Mouse (Mus musculus) olfactory bulb, adult 2 months (tissue): ENCODE results near the gene Prdm11. TPM values are rescaled to one million over a fixed set of nuclear protein-coding genes. Genes with fewer than 3 reads are reported as not detected.

ENCODE experiments used
- H3K27ac ChIP-seq: fragments of 200-500 bp; 2 replicates; pipeline ENCODE4 v1.5.1; 2012; ENCODE audit warnings: low read depth, low read length; ENCODE audit not compliant: insufficient read depth
- H3K4me1 ChIP-seq: fragments of 200-500 bp; 2 replicates; pipeline ENCODE4 v1.6.1; 2012; ENCODE audit warnings: low read length; ENCODE audit not compliant: control insufficient read depth, insufficient read depth
- H3K4me3 ChIP-seq: fragments of 200-500 bp; 2 replicates; pipeline ENCODE4 v1.5.1; 2012; ENCODE audit warnings: mild to moderate bottlenecking, low read depth, low read length, moderate library complexity; ENCODE audit not compliant: insufficient read depth
- CTCF ChIP-seq: fragments of 200-500 bp; IDR thresholded peaks from 2 replicates; pipeline ENCODE4 v1.5.1; 2012; ENCODE audit warnings: low read depth, mild to moderate bottlenecking, low read length, moderate library complexity; ENCODE audit not compliant: insufficient read depth
- POLR2A ChIP-seq: fragments of 200-500 bp; IDR thresholded peaks from 2 replicates; pipeline ENCODE4 v1.6.1; 2012; ENCODE audit warnings: mild to moderate bottlenecking, low read depth, low read length, moderate library complexity; ENCODE audit not compliant: insufficient read depth
- whole genome bisulfite sequencing: fragments of 180-500 bp; shearing (Covaris S2); methylation state at CpG from one replicate; pipeline ENCODE4 v1.1.7; 2018; 5-methylcytosine and 5-hydroxymethylcytosine counted together
- polyA plus RNA-seq: library from polyadenylated mRNA; stranded (reverse); fragments of >200 nt; gene quantifications from 2 replicates; pipeline ENCODE4 v1.2.4, GENCODE M21; 2012; ENCODE audit warnings: low replicate concordance; ENCODE audit not compliant: missing spikeins, insufficient read depth, insufficient read length

The Prdm11 gene
- polyA plus RNA-seq, 1 experiment = not detected

- H3K27ac ChIP-seq = no peak overlapping the region
- H3K4me3 ChIP-seq = no peak overlapping the region
- peaks cover 39% of the 10 kb centered on the region for H3K4me1 ChIP-seq
- TF ChIP-seq CTCF (no peak), POLR2A (no peak)
- WGBS = 72% methylated on average over 5 of the region's 5 CpGs
These were observed 35.1 kb upstream of the Prdm11 start for GRCm38 (mm10) chr2:93080871-93081608.

DNA sequence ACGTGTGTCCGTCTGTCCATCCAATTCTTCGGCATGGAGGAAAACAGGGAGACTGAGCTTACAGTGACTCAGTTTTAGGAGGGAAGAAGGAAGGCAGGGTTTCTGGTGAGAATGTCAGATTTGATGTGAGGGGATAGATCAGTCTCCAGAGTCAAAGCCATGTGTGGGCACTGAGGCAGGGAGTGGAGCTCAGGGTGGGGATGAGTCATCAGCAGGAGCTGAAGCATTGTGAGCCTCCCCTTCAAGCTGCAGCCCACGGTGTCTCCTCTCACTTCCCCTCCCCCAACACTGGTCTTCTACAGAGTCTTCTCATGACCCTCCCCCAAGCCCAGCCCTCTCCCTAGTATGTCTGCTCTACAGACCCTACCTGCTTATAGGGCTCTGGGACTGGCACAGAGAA lies 33.4 kb upstream of the Prdm11 start:
- Histone ChIP-seq H3K4me1 (peaks cover 38% of the 10 kb centered on the region), H3K27ac (no peak overlapping the region), H3K4me3 (no peak overlapping the region)
- WGBS = 65% methylated on average over 4 of the region's 4 CpGs
- TF ChIP-seq POLR2A (no peak), CTCF (no peak)

GRCm38 (mm10) chr2:93076578-93076955 lies 30.6 kb upstream of the Prdm11 start:
- WGBS = 88% methylated on average over 6 of the region's 6 CpGs
- no peak for TF ChIP-seq CTCF
- TF ChIP-seq POLR2A = no peak

DNA sequence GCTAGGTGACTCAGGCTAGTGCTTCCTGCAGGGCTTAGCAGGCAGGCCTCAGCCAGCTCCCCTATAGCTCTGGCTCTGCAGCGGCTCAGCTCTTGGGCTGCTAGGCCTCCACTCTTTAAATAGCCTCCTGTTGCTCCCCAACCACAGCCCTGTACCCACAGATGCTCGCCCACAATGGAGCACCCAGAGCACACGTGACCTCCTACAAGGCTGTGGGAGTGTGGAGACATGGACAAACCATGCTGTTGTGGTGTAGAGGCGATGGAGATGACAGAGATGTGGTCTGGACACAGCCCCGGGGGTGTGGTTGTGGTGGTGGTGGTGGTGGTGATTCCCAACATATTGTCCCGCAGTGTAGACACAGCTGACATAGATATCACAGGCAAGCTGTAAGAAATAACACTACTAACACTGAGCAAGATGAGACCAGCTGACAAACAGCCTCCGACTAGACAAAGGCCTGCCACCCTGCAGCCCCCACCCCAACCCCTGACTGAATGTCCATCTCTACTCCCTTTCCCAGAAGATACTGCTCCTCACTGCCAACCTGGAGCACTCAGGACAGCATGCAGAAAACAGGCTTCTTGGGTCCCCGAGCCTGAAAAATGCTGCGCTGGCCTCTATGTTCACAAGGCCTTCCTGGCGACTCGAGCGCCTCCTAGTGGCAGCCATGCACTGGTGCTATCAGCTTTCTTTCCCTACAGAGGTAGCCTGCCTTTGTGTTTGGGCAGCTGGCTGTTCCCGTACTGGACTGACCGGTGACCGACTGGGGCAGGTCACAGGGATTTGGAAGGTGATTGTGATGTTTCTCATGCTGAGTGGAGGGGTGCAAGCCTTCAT lies 30.0 kb upstream of the Prdm11 start:
- 44% methylated on average over 15 of the region's 15 CpGs for WGBS
- peaks cover 32% of the 10 kb centered on the region for H3K4me1 ChIP-seq
- H3K27ac ChIP-seq = no peak overlapping the region
- no peak overlapping the region for H3K4me3 ChIP-seq
- TF ChIP-seq POLR2A (no peak), CTCF (peak; percentile 70)

More at GRCm38 (mm10) chr2:93076578-93076955, 30.6 kb upstream of the Prdm11 start:
- H3K4me1 ChIP-seq = peaks cover 34% of the 10 kb centered on the region
- H3K27ac ChIP-seq = no peak overlapping the region
- no peak overlapping the region for H3K4me3 ChIP-seq

DNA sequence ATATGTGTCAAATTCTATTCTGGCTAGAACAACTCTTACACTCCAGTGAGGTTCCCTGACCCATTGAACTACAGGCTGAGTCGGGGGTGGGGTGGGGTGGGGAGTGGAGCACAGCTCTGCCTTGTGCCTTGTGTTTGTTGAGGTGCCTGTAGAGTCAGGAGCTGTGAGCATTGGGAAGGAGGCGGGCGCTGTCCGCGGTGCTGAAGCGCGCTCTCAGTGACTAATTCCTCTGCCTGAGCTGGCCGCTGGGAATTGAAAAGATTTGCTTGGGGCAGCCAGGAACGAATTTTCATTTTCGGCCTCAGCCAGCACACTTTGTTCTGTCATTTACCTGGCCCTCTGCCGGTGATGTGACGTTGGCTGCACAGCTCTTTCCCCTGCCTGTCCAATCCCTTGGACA lies 25.7 kb upstream of the Prdm11 start:
- TF ChIP-seq POLR2A (no peak), CTCF (no peak)
- WGBS = 18% methylated on average over 12 of the region's 12 CpGs
- Histone ChIP-seq H3K4me1 (peaks cover 19% of the 10 kb centered on the region), H3K4me3 (no peak overlapping the region), H3K27ac (no peak overlapping the region)

DNA sequence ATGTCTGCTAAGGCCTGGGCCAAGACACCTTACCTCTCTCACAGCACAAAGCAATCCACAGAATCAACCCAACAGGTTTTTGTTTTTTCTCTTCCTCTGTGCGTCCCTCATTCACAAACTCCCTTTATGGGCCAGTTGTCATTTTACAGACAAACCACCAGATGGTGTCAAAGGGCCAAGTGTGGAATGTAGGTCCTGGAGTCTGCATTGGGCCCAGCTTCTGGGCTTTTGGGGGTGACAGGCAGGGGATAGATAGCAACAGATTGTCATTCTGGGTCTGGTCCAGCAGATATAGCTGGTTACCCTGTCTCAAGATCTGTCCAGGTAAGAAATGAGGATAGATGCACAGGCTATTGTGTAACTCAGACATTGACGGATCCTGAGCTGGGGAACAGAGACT lies 23.0 kb upstream of the Prdm11 start:
- TF ChIP-seq POLR2A (no peak), CTCF (no peak)
- peaks cover 6% of the 10 kb centered on the region; the same call in 1 of the 2 replicates for H3K4me1 ChIP-seq
- WGBS = 42% methylated on average over 2 of the region's 2 CpGs
- H3K4me3 ChIP-seq = no peak overlapping the region
- H3K27ac ChIP-seq = no peak overlapping the region

- H3K4me1 ChIP-seq = no peaks in the 10 kb centered on the region
- no peak for TF ChIP-seq CTCF
- no peak for TF ChIP-seq POLR2A
- H3K27ac ChIP-seq = no peak overlapping the region
- 24% methylated on average over 2 of the region's 2 CpGs for WGBS
- H3K4me3 ChIP-seq = no peak overlapping the region
These were observed 17.4 kb upstream of the Prdm11 start for GRCm38 (mm10) chr2:93063347-93063746.

GRCm38 (mm10) chr2:93051873-93052272 lies 5.9 kb upstream of the Prdm11 start:
- Histone ChIP-seq H3K4me3 (no peak overlapping the region), H3K27ac (no peak overlapping the region), H3K4me1 (no peaks in the 10 kb centered on the region)
- 23% methylated on average over 1 of the region's 1 CpGs for WGBS
- no peak for TF ChIP-seq CTCF
- TF ChIP-seq POLR2A = no peak

DNA sequence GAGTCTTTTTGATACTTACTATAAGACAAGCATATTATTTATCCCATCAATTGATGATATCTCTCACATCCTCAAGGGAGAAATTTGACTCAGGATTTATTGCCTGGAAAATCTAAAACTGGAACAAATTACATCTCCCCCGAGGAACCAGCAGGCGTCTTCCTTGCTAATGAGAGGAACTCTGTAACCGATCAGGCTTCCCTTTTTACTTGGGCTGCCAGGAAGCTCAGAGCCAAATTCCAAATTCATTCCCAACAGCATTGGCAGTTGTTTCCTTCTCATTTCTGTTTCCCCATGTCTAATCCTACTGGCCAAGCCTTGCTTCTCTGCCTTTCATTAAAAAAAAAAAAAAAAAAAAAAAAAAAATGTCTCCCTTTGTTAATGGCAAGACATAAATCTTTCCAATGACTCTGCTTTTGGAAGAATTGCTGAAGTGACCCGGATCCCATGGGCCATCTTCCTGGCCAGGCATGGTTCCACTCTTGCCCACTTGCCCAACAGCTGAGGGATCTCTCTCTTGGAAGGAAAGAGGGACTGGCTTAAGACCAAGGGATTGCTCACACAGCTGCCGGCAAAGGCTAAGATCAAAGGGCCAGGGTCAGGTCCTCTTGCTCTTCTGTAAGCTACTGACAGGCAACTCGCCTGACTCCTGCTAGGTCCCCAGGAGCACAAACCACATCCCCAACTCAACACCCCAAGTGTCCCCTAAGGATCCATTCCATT lies 2.8 kb upstream of the Prdm11 start:
- TF ChIP-seq POLR2A (no peak), CTCF (no peak)
- no peak overlapping the region for H3K27ac ChIP-seq
- H3K4me3 ChIP-seq = no peak overlapping the region
- H3K4me1 ChIP-seq = peaks cover 11% of the 10 kb centered on the region
- WGBS = 36% methylated on average over 6 of the region's 6 CpGs
